Mouse (Mus musculus): ENCODE measurements around the gene Cd244a.

Gene Cd244a

DNA sequence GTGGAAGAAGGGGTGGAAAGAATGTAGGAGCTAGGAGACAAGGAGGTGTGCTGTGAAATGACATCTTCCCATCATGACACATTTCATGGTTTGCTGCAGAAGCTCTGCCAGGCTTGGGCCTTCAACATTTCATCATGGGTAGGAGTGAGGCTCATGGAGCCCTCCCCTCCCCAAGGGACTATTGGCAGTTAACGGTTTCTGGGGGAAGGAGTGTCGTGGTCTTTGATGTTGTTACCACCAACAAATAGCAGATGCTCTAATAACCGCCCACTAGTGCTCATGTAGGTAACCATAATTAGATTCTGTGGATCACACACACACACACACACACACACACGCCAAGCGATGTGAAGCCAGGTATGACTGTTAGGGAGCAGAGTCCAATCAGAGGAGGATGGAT is 93.7 kb downstream of the Cd244a start, which contains the start of gene Slamf7:
Slamf7 (minus strand) TSS at position 302 of the 400 bp plus-strand sequence.
- no peak for DNase-seq (ENCODE audit: low spot score)

DNA sequence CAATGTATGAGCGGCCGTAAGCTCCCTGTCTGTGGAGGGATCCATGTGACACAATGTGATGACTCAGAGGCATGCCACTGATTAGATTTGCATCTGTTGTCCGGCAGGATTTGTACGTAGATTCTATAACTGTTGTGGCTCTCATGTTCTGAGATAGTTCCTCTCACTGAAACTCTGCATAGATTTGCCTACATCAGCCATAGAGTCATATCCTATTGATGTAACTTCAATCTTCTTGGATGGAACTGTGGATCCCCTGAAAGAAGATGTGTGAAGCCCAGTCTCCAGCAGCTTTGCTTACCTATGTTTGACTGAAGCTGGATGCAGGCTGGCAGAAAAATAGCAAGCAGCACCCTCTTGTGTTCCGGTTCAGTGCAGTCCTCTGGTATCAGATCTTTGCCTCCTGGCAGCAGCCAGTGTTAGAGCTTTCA is 99.6 kb downstream of the Cd244a start:
- DNase-seq (ENCODE audit: low spot score) = no peak
